Mouse (Mus musculus) heart, adult 2 months (tissue): ENCODE results near the gene Syn3. TPM values are rescaled to one million over a fixed set of nuclear protein-coding genes. Genes with fewer than 3 reads are reported as not detected.
A peak's percentile ranks its signal among the peaks of the same experiment; 100 is the strongest.

Source experiments
- DNase-seq, 2 experiments: peaks; one replicate each; pipeline ENCODE4 v3.0.0; 2021
- H3K27ac ChIP-seq: fragments of 200-600 bp; 2 replicates; pipeline ENCODE4 v1.8.1; 2022
- H3K27me3 ChIP-seq: fragments of 200-500 bp; 2 replicates; pipeline ENCODE4 v1.6.1; 2012; ENCODE audit warnings: mild to moderate bottlenecking, low read length, inconsistent platforms, mixed read lengths; ENCODE audit not compliant: control insufficient read depth, insufficient read depth
- H3K36me3 ChIP-seq: fragments of 200-500 bp; 2 replicates; pipeline ENCODE4 v1.6.1; 2012; ENCODE audit warnings: low read length, inconsistent platforms; ENCODE audit not compliant: control insufficient read depth, insufficient read depth
- H3K4me1 ChIP-seq: fragments of 200-500 bp; 2 replicates; pipeline ENCODE4 v1.6.1; 2011; ENCODE audit warnings: low read length; ENCODE audit not compliant: control insufficient read depth, insufficient read depth
- H3K4me3 ChIP-seq: fragments of 200-600 bp; 2 replicates; pipeline ENCODE4 v1.8.1; 2022
- H3K79me2 ChIP-seq: fragments of 200-500 bp; replicated peaks from 2 replicates; pipeline ENCODE4 v1.6.1; 2012; ENCODE audit warnings: mild to moderate bottlenecking, inconsistent platforms, low read length, moderate library complexity, mixed read lengths; ENCODE audit not compliant: control insufficient read depth, insufficient read depth
- H3K9ac ChIP-seq: fragments of 200-500 bp; 2 replicates; pipeline ENCODE4 v1.6.1; 2012; ENCODE audit warnings: low read depth, mild to moderate bottlenecking, control low read depth, inconsistent platforms, low read length, mixed read lengths
- CTCF ChIP-seq: fragments of 200-600 bp; IDR thresholded peaks from 2 replicates; pipeline ENCODE4 v1.8.1; 2022; ENCODE audit warnings: antibody characterized with exemption, mild to moderate bottlenecking, moderate library complexity
- EP300 ChIP-seq: fragments of 200-500 bp; IDR thresholded peaks from 2 replicates; pipeline ENCODE4 v1.6.1; 2011; ENCODE audit warnings: low read depth, low read length, control low read depth; ENCODE audit not compliant: insufficient read depth
- POLR2A ChIP-seq: fragments of 200-500 bp; IDR thresholded peaks from 2 replicates; pipeline ENCODE4 v1.6.1; 2011; ENCODE audit warnings: mild to moderate bottlenecking, low read depth, low read length, control low read depth; ENCODE audit not compliant: insufficient read depth
- WGBS: fragments of 180-500 bp; shearing (Covaris S2); methylation state at CpG from one replicate; pipeline ENCODE4 v1.1.7; 2018; 5-methylcytosine and 5-hydroxymethylcytosine counted together
- intact Hi-C: fragments of 180-260 bp; cut with DNase I; formaldehyde crosslinking; loops from one replicate; pipeline ENCODE4 v1.15.1; 2025
- polyA plus RNA-seq: library from polyadenylated mRNA; depleted of rRNA; stranded (reverse); fragments of >200 nt; gene quantifications from 2 replicates; pipeline ENCODE4 v1.2.3, GENCODE M21; 2012
- total RNA-seq, 2 experiments: library from RNA; stranded (reverse); gene quantifications; 2 replicates each; pipeline ENCODE4 v1.2.3; 2021

Gene Syn3
- total and polyA plus RNA-seq, 3 experiments, result 0.31 to 0.75 (median 0.41) TPM

DNA sequence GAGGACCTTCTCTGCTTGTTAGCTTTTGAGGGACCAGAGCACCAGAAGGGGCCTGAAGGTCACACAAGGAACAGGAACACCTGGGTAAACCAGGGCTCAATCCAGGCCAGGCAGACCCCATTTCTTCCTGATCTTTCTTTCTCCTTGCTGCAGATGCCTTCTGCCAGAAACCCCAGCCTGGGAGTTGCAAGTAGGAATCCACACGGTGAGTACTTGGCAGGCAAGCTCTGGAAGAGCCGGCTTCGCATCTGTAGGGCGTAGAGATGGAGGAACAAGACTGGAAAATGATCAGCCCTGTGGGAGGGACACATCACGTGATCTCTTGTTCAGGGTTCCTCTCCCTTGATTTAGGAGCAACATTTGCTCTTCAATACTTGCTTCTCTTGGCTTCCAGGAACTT is 310.8 kb downstream of the Syn3 start:
- no peaks in the 10 kb centered on the region for H3K36me3 ChIP-seq
- H3K27ac ChIP-seq, result no peak overlapping the region
- no peaks in the 10 kb centered on the region for H3K79me2 ChIP-seq
- WGBS, result 78% methylated on average over 5 of the region's 5 CpGs
- TF ChIP-seq POLR2A, result no peak
- TF ChIP-seq EP300, result no peak
- no peak for TF ChIP-seq CTCF
- peaks cover 5% of the 10 kb centered on the region for H3K4me1 ChIP-seq
- no peak overlapping the region for H3K4me3 ChIP-seq
- no peak for DNase-seq
- H3K9ac ChIP-seq, result no peak overlapping the region
- H3K27me3 ChIP-seq, result no peaks in the 10 kb centered on the region
- intact Hi-C loops, result no loop called here

DNA sequence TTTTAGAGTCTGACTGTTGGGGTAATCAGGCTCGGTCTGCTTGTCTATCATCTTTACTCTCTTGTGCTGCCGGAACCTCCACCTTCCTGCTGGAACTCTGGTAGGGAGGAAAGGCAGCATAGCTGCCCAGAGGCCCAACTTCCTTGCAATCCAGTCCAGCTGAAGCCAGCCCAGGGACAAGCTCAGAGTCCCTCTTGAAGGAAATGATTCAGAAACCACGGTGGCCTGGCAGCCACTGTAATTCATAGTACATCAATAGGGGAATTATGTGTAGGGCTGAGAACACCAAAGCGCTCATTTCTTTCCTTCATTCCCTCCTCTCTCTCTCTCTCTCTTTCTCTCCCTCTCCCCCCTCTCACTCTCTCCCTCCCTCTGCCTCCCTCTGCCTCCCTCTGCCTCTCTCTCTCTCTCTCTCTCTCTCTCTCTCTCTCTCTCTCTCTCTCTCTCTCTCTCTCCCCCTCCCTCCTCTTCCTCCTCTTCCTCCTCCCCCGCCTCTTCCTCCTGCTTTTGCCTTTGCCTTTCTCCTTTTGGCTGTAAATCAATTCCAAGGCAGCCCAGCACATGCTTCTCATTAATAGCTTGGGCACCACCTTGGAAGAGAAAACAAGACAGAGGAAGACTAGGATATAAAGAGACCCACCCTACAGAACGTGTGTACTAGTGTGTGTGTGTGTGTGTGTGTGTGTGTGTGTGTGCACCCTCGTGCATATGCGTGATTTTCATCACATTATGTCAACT is 315.4 kb downstream of the Syn3 start:
- Histone ChIP-seq H3K36me3 (no peaks in the 10 kb centered on the region), H3K79me2 (no peaks in the 10 kb centered on the region), H3K27ac (peak overlapping the region; percentile 45), H3K9ac (no peak overlapping the region), H3K27me3 (no peaks in the 10 kb centered on the region), H3K4me1 (peaks cover 5% of the 10 kb centered on the region), H3K4me3 (no peak overlapping the region)
- TF ChIP-seq CTCF (no peak), EP300 (no peak), POLR2A (no peak)
- DNase-seq, result peak in 1 of 2 experiments; percentile 18
- intact Hi-C loops, result loop anchor here (2.0 to 5.0 kb wide), 3 partner anchors 89 to 269 kb away; no protein-coding TSS in a partner anchor
- WGBS, result 35% methylated on average over 8 of the region's 8 CpGs

DNA sequence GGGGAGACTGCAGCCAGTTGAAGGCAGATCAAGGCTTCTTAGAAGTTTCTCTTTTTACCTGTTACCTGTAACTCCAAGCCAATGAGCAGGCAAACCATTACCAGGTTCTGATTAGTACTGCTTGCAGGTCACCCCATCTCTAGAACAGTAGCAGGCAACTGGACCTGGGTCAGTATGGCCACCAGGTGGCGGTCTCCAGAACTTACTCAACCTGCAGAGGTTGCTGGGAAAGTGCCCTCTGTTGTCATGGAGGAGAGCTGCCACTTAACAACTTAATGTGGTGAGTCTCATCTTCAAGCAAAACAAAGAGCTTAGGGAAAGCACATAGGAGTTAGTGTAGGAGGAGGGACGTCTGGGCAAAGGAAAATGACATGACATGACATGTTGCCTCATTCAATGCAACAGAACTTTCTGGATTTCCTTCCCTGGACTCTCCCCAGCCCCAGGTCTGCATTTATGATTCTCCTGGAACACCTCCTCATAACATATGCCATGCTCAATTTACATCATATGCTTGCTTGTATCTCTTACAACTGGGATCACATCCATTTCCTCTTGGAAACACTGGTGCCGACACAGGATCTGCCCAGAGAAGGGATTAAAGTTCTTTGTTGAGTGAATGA is 316.4 kb downstream of the Syn3 start:
- peak overlapping the region; percentile 45; the same call in 1 of the 2 replicates for H3K27ac ChIP-seq
- no peak overlapping the region for H3K4me3 ChIP-seq

DNA sequence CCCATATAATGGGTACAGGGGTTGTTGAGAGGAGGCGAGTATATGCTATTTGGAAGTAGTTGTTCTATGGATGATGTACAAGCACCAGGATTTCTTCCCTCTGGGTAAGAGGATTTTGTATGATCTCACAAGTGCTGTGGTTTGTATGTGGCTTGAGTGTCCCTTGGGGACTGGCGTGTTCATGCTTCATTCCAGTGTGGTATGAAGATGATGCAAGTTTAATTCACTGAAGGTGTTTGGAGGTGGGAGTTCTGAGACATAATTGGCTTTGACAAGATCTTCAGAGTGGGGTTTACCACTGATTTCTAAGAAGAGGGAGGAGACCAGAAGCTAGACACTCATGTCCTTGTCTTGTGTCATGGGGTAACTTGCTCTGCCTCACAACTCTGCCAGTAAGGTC is 322.3 kb downstream of the Syn3 start:
- 91% methylated on average over 2 of the region's 2 CpGs for WGBS
- H3K79me2 ChIP-seq, result no peaks in the 10 kb centered on the region
- H3K9ac ChIP-seq, result no peak overlapping the region
- no peak overlapping the region for H3K27ac ChIP-seq
- no peak overlapping the region for H3K4me3 ChIP-seq
- DNase-seq, result no peak
- H3K36me3 ChIP-seq, result no peaks in the 10 kb centered on the region
- intact Hi-C loops, result no loop called here
- H3K27me3 ChIP-seq, result no peaks in the 10 kb centered on the region
- no peaks in the 10 kb centered on the region for H3K4me1 ChIP-seq
- TF ChIP-seq EP300 (no peak), CTCF (no peak), POLR2A (no peak)

More for the DNA sequence above, 316.4 kb downstream of the Syn3 start:
- intact Hi-C loops, result loop anchor here (1.0 to 5.0 kb wide), 4 partner anchors 90 to 271 kb away; no protein-coding TSS in a partner anchor
- peak; percentile 66 to 73 for DNase-seq
- TF ChIP-seq POLR2A, result no peak
- TF ChIP-seq CTCF, result peak; percentile 83
- TF ChIP-seq EP300, result 0 out of 2 replicates have a peak, but pooled peaks have one; percentile 56
- no peak overlapping the region for H3K9ac ChIP-seq
- peaks cover 5% of the 10 kb centered on the region for H3K4me1 ChIP-seq
- no peaks in the 10 kb centered on the region for H3K27me3 ChIP-seq
- WGBS, result 57% methylated on average over 3 of the region's 3 CpGs
- H3K36me3 ChIP-seq, result no peaks in the 10 kb centered on the region
- no peaks in the 10 kb centered on the region for H3K79me2 ChIP-seq

DNA sequence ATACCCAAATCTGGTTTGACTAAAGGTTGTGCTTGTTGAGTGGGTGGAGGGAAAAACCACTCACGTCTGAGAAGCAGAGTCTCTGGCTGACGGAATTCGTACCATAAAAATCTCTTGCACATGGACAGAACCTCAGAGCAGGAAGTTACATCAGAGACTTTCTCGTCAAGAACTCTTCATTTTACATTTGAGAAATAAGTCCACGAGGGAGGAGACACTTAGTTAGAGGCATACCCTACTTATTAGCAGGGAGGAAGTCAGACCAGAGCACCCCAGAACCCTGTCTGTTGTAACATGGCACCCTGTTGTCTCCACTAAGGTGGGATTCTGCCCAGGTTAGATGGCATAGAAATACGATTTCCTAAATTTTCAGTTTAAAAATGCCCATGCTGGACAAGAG is 324.7 kb downstream of the Syn3 start:
- no peaks in the 10 kb centered on the region for H3K36me3 ChIP-seq
- DNase-seq, result no peak
- H3K79me2 ChIP-seq, result no peaks in the 10 kb centered on the region
- no peaks in the 10 kb centered on the region for H3K4me1 ChIP-seq
- intact Hi-C loops, result no loop called here
- no peak overlapping the region for H3K27ac ChIP-seq
- 66% methylated on average over 6 of the region's 6 CpGs for WGBS
- H3K27me3 ChIP-seq, result no peaks in the 10 kb centered on the region
- H3K9ac ChIP-seq, result no peak overlapping the region
- H3K4me3 ChIP-seq, result no peak overlapping the region
- TF ChIP-seq EP300 (no peak), POLR2A (no peak), CTCF (no peak)

DNA sequence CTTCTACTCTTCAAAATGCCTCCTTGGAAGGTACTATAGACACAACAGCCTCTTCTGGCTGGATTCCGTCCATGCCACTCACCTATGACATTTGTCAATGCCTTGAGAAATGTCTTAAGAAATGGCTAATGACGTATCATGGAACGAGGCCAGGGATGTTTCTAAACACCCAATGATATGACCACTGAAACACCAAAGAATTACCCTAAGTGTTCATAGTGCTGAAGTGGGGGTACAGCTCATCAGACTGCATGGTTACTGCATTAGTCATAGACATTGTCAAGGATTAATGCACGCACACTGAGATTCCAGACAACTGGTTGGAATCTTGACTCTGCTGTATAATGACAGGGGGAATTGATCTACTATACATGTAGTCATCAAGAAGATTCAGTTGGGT is 325.4 kb downstream of the Syn3 start:
- H3K27me3 ChIP-seq, result no peaks in the 10 kb centered on the region
- intact Hi-C loops, result no loop called here
- H3K79me2 ChIP-seq, result no peaks in the 10 kb centered on the region
- H3K27ac ChIP-seq, result no peak overlapping the region
- H3K4me3 ChIP-seq, result no peak overlapping the region
- DNase-seq, result no peak
- H3K36me3 ChIP-seq, result no peaks in the 10 kb centered on the region
- WGBS, result 92% methylated on average over 4 of the region's 4 CpGs
- H3K9ac ChIP-seq, result no peak overlapping the region
- no peak for TF ChIP-seq EP300
- TF ChIP-seq POLR2A, result no peak
- no peak for TF ChIP-seq CTCF
- no peaks in the 10 kb centered on the region for H3K4me1 ChIP-seq
